13 mouse cellular contexts compared by ENCODE assay signal in the genomic region with DNA sequence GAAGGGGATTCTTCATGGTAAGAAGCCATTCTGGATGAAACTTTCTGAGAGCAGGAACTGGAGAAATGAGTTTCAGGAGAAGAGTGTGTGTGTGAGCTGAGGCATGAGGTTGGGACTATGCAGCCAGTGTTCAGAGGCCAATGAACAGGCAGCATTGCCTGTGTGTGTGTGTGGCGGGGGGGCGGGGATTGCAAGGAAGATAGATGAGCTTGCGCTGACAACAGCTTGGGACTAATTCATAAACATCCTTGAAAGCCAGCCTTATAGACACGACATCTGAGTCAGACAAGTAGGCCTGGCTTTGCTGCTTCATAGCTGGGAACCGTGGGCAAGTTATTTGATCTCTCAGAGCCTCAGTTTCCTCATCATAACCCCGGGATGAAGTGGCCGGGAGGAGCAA.
"Had no signal": no experiment of that assay in that cellular context is flagged by ENCODE, and none has a peak within 500 bp of the region (broad histone marks: within the 10 kb centered on the region; RNA-seq: fewer than 3 reads in every experiment).

No protein-coding gene starts in this region.

- H3K9me3 ChIP-seq: neural tube, embryonic 12.5 days; neural tube, embryonic 13.5 days; neural tube, embryonic 15.5 days; stomach, embryonic 15.5 days had no signal

- H3K4me3 ChIP-seq: neural tube, embryonic 12.5 days; neural tube, embryonic 13.5 days; neural tube, embryonic 15.5 days; stomach, embryonic 15.5 days had no signal

- H3K27me3 ChIP-seq: neural tube, embryonic 12.5 days; neural tube, embryonic 13.5 days; neural tube, embryonic 15.5 days; stomach, embryonic 15.5 days had no signal

- H3K4me1 ChIP-seq: neural tube, embryonic 12.5 days; neural tube, embryonic 13.5 days; neural tube, embryonic 15.5 days; stomach, embryonic 15.5 days had no signal

- H3K9ac ChIP-seq: neural tube, embryonic 12.5 days; neural tube, embryonic 13.5 days; neural tube, embryonic 15.5 days; stomach, embryonic 15.5 days had no signal

- H3K27ac ChIP-seq: neural tube, embryonic 12.5 days; neural tube, embryonic 13.5 days; neural tube, embryonic 15.5 days; stomach, embryonic 15.5 days had no signal

- DNase-seq: retina, postnatal 1 day; right cerebral cortex, adult 18-20 months; right cerebral cortex, postnatal 14 days; spleen, adult 18-20 months; thymus, adult 18-20 months; thymus, adult 2 months; thymus, postnatal 14 days; thymus, postnatal 25 days; thymus, postnatal 36 days had no signal

- H3K4me2 ChIP-seq: neural tube, embryonic 12.5 days; neural tube, embryonic 13.5 days; neural tube, embryonic 15.5 days; stomach, embryonic 15.5 days had no signal

- H3K36me3 ChIP-seq: neural tube, embryonic 12.5 days; neural tube, embryonic 13.5 days; neural tube, embryonic 15.5 days; stomach, embryonic 15.5 days had no signal
